ENCODE assay signal across 10 mouse cellular contexts in the genomic region with DNA sequence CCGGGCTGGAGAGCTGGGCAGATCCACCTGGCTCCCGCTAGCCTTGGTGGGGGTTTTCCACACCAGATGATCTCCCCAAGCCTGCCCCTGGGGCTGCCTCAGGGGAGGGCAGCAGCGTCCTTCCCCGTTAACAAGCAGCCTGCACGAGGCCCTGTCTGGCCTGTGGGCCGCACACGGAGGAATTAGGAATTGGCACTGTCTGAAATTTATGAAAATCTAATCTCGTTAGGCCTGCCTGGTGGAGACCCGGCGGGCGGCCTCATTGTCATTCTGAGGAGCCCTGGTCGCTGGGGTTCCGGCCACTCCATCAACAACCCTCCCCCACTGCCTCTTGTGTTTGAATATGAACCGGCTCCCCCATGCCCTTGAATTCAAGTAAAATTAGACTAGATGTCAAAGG. TPM values are rescaled to one million over a fixed set of nuclear protein-coding genes. Genes with fewer than 3 reads are reported as not detected.
DNase-seq lines count a peak whose midpoint lies in the region; ATAC-seq and TF ChIP-seq lines count a peak whose summit lies in the region.
"Had no signal": no experiment of that assay in that cellular context is flagged by ENCODE, and none has a peak within 500 bp of the region (broad histone marks: within the 10 kb centered on the region; RNA-seq: fewer than 3 reads in every experiment).

No protein-coding gene starts in this region.

- no peak overlapping the region for H3K4me3 ChIP-seq in limb, embryonic 12.5 days (replicated peaks)
- no peak overlapping the region for H3K4me3 ChIP-seq in limb, embryonic 10.5 days
- no peak overlapping the region for H3K4me3 ChIP-seq in hindbrain, embryonic 11.5 days (ENCODE audit: low read depth, low read length)
- H3K4me3 ChIP-seq in midbrain, embryonic 15.5 days = no peak overlapping the region
- H3K4me3 ChIP-seq: layer of hippocampus, adult 2 months had no signal

- no peak overlapping the region for H3K4me2 ChIP-seq in limb, embryonic 12.5 days
- 0 out of 2 replicates have a peak overlapping the region, but pooled peaks have one; percentile 21 for H3K4me2 ChIP-seq in hindbrain, embryonic 11.5 days (replicated peaks; ENCODE audit: low read depth, low read length)
- H3K4me2 ChIP-seq in midbrain, embryonic 15.5 days = peak overlapping the region; percentile 12; the same call in 1 of the 2 replicates

- TF ChIP-seq CTCF in brain, embryonic 14.5 days (IDR thresholded peaks at IDR 0.05; ENCODE audit: borderline replicate concordance, extremely low read depth, insufficient read depth, insufficient read length) = no peak

- 11% methylated on average over 14 of the region's 14 CpGs for WGBS in limb, embryonic 12.5 days
- 20% methylated on average over 14 of the region's 14 CpGs for WGBS in limb, embryonic 10.5 days
- 9% methylated on average over 14 of the region's 14 CpGs for WGBS in hindbrain, embryonic 11.5 days
- WGBS in midbrain, embryonic 15.5 days = 5% methylated on average over 14 of the region's 14 CpGs

- H3K9ac ChIP-seq in limb, embryonic 12.5 days (replicated peaks) = peak overlapping the region; percentile 48
- peak overlapping the region; percentile 38 for H3K9ac ChIP-seq in hindbrain, embryonic 11.5 days (ENCODE audit: low read depth, low read length)
- H3K9ac ChIP-seq in midbrain, embryonic 15.5 days = peak overlapping the region; percentile 0; the same call in 1 of the 2 replicates

- peaks cover 3% of the 10 kb centered on the region; the same call in 1 of the 2 replicates for H3K27me3 ChIP-seq in limb, embryonic 12.5 days
- peaks cover 21% of the 10 kb centered on the region for H3K27me3 ChIP-seq in limb, embryonic 10.5 days (ENCODE audit: low read depth, poor library complexity, severe bottlenecking)
- no peaks in the 10 kb centered on the region for H3K27me3 ChIP-seq in hindbrain, embryonic 11.5 days (ENCODE audit: control insufficient read depth, insufficient read depth, low read length)
- H3K27me3 ChIP-seq in midbrain, embryonic 15.5 days (replicated peaks) = no peaks in the 10 kb centered on the region

- DNase-seq in limb, embryonic 10.5 days (ENCODE audit: low spot score) = no peak
- peak; percentile 77 for DNase-seq in brain, embryonic 14.5 days (ENCODE audit: low read depth)
- peak; percentile 78 for DNase-seq in hindbrain, embryonic 11.5 days (ENCODE audit: low spot score)
- DNase-seq in cerebellum, postnatal 4 days (ENCODE audit: low spot score in 2 of 2) = no peak
- no peak for DNase-seq in adrenal gland, postnatal 25 days
- DNase-seq: adrenal gland, postnatal 36 days; cerebellum, adult 18-20 months had no signal

- TF ChIP-seq POLR2A in brain, embryonic 14.5 days (IDR thresholded peaks at IDR 0.05; ENCODE audit: borderline replicate concordance, extremely low read depth, insufficient read depth, insufficient read length, poor library complexity, severe bottlenecking) = no peak

- H3K9me3 ChIP-seq in limb, embryonic 12.5 days = no peaks in the 10 kb centered on the region
- H3K9me3 ChIP-seq in limb, embryonic 10.5 days (replicated peaks) = no peaks in the 10 kb centered on the region
- no peaks in the 10 kb centered on the region for H3K9me3 ChIP-seq in hindbrain, embryonic 11.5 days (ENCODE audit: control insufficient read depth, low read length)
- H3K9me3 ChIP-seq in midbrain, embryonic 15.5 days = no peaks in the 10 kb centered on the region

- H3K4me1 ChIP-seq in limb, embryonic 12.5 days (replicated peaks) = peaks cover 86% of the 10 kb centered on the region
- H3K4me1 ChIP-seq in limb, embryonic 10.5 days = peaks cover 69% of the 10 kb centered on the region
- H3K4me1 ChIP-seq in hindbrain, embryonic 11.5 days (replicated peaks; ENCODE audit: control insufficient read depth, insufficient read depth, low read length) = peaks cover 40% of the 10 kb centered on the region
- peaks cover 77% of the 10 kb centered on the region for H3K4me1 ChIP-seq in midbrain, embryonic 15.5 days

- ATAC-seq in limb, embryonic 12.5 days (ENCODE audit: insufficient number of reproducible peaks, insufficient read depth, low FRiP score, low TSS enrichment, low read depth) = no peak
- peak; percentile 44 for ATAC-seq in hindbrain, embryonic 11.5 days (ENCODE audit: low FRiP score)
- peak; percentile 38; the same call in 1 of the 2 replicates for ATAC-seq in midbrain, embryonic 15.5 days (replicated peaks)

- H3K36me3 ChIP-seq in limb, embryonic 12.5 days = peaks cover 8% of the 10 kb centered on the region
- peaks cover 4% of the 10 kb centered on the region; the same call in 1 of the 2 replicates for H3K36me3 ChIP-seq in limb, embryonic 10.5 days
- no peaks in the 10 kb centered on the region for H3K36me3 ChIP-seq in hindbrain, embryonic 11.5 days (ENCODE audit: control insufficient read depth, insufficient read depth, low read length)
- H3K36me3 ChIP-seq in midbrain, embryonic 15.5 days (replicated peaks) = no peaks in the 10 kb centered on the region

- 0 out of 2 replicates have a peak overlapping the region, but pooled peaks have one; percentile 5 for H3K27ac ChIP-seq in limb, embryonic 12.5 days
- H3K27ac ChIP-seq in limb, embryonic 10.5 days = no peak overlapping the region
- H3K27ac ChIP-seq in hindbrain, embryonic 11.5 days (ENCODE audit: low read depth, low read length) = peak overlapping the region; percentile 82
- H3K27ac ChIP-seq in midbrain, embryonic 15.5 days = peak overlapping the region; percentile 54
- H3K27ac ChIP-seq: layer of hippocampus, adult 2 months had no signal

RNA-seq across cellular contexts. Expression of a gene that starts 19.8 kb away (rescaled TPM):
- polyA plus RNA-seq in limb, embryonic 12.5 days (2016; fragmentation: Nextera tagmentation; extraction: Ambion mirVana) = not detected in 2 replicates
- not detected in 2 replicates for polyA plus RNA-seq in limb, embryonic 10.5 days (2016; fragmentation: Nextera tagmentation; extraction: Ambion mirVana)
- 0.18 and 0.40 TPM in 2 replicates for polyA plus RNA-seq in brain, embryonic 14.5 days (2012; rRNA removed)
- polyA plus RNA-seq in hindbrain, embryonic 11.5 days (2014; fragmentation: Nextera tagmentation; extraction: Ambion mirVana) = 0.33 TPM in 1 of 2 replicates, not detected in the other
- polyA plus RNA-seq in midbrain, embryonic 15.5 days (2015; fragmentation: Nextera tagmentation; extraction: Ambion mirVana) = 0.22 and 1.1 TPM in 2 replicates
- total RNA-seq in adrenal gland, postnatal 25 days (2021) = 2.6 and 3.5 TPM in 2 replicates

RNA-seq across cellular contexts. Expression of a gene that starts 37.8 kb away (rescaled TPM):
- polyA plus RNA-seq in limb, embryonic 12.5 days (2016; fragmentation: Nextera tagmentation; extraction: Ambion mirVana) = 3.3 and 4.0 TPM in 2 replicates
- 1.1 and 2.0 TPM in 2 replicates for polyA plus RNA-seq in limb, embryonic 10.5 days (2016; fragmentation: Nextera tagmentation; extraction: Ambion mirVana)
- 25.5 and 31.7 TPM in 2 replicates for polyA plus RNA-seq in brain, embryonic 14.5 days (2012; rRNA removed)
- 3.4 and 5.0 TPM in 2 replicates for polyA plus RNA-seq in hindbrain, embryonic 11.5 days (2014; fragmentation: Nextera tagmentation; extraction: Ambion mirVana)
- polyA plus RNA-seq in midbrain, embryonic 15.5 days (2015; fragmentation: Nextera tagmentation; extraction: Ambion mirVana) = 4.1 and 4.6 TPM in 2 replicates
- 34.2 and 78.1 TPM in 2 replicates for total RNA-seq in adrenal gland, postnatal 25 days (2021)

Comparison
In these comparisons a context has a peak if more than half of its experiments do, and no peak if none do; other contexts are left out.
1. DNase-seq: peak in brain, embryonic 14.5 days (single experiment) and hindbrain, embryonic 11.5 days (single experiment); none in limb, embryonic 10.5 days (single experiment), cerebellum, postnatal 4 days (0 of 2) and adrenal gland, postnatal 25 days (single experiment).
2. Peak in every context shown above with its lines, with median percentiles within 50 percentile points of each other: H3K9ac ChIP-seq.